Mouse (Mus musculus): ENCODE data around the gene Anks1b. TPM values are rescaled to one million over a fixed set of nuclear protein-coding genes. Genes with fewer than 3 reads are reported as not detected.

Gene Anks1b
- 0.01 TPM for polyA plus RNA-seq (2021)

DNA sequence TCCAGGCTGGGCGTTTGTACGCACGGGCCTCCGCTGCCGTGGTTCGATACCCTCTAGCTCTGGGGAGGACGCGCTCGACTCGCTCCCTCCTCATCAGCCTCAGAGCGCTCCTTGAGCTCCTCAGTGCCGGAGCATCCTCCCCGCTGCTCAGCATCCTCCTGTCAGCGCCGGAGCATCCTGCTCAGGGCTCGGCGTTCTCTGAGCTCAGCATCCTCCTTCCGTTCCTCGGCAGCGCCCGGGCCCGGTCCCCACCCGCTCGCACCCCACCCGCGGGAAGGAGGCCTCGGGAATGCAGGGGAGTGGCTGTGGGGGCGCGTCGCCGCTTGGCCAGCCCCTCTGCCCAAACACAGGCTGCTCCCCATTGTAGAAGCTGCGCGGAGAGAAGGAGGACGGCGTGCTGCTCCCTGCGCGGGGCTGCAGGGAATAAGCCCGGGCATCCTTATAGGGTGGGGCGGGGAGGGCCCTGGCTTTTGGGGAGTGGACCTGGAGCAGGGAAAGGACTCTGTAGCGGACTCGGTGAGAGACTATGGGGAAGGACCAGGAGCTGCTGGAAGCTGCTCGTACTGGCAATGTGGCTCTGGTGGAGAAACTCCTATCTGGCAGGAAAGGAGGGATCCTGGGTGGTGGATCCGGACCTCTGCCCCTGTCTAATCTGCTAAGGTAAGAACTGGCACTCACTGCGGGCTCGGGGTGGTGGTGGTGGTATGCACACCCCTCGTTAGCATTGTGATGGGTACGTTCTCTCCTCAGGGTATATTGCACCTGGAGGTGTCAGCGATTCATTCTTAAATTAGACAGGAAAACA lies at the start of gene Anks1b:
Anks1b (plus strand) TSS at position 364 of the 805 bp plus-strand sequence.
- ATAC-seq (peak; percentile 73), DNase-seq (ENCODE audit: low read depth, low spot score) (no peak)
- TF ChIP-seq CTCF (IDR thresholded peaks at IDR 0.05), result no peak
- CTCF ChIA-PET, result interaction anchor here (0.9 kb wide), 1 partner anchor 9 kb away, joined by 3 read pairs; no protein-coding TSS in a partner anchor
- POLR2A ChIA-PET, result no interaction called here
- H3K27me3 ChIP-seq, result peaks cover 44% of the 10 kb centered on the region
- in situ Hi-C loops (cut with MboI; ENCODE audit: low pct_unique_long_range_greater_than_20kb), result no loop called here

DNA sequence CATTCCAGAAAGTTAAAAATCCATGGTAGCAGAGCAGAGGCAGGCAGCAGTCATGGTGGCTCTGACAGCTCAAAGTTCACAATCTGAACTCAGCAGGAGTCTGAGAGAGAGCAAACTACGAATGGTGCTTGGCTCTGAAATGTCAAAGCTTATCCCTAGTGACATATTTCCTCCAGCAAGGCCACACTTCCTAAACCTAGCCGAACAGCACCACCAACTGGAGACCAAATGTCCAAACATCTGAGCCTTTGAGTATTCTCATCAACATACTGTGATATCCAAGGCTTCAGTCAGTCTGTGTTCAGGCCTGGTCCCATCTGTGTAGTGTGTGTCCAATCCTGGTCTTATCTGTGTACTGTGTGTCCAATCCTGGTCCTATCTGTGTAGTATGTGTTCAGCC lies 49.4 kb upstream of the Anks1b start:
- DNase-seq (ENCODE audit: low read depth, low spot score) (no peak), ATAC-seq (no peak)
- TF ChIP-seq CTCF (IDR thresholded peaks at IDR 0.05), result peak; percentile 40
- ChIA-PET CTCF (no interaction called here), POLR2A (no interaction called here)
- no peaks in the 10 kb centered on the region for H3K27me3 ChIP-seq
- in situ Hi-C loops (cut with MboI; ENCODE audit: low pct_unique_long_range_greater_than_20kb), result no loop called here

DNA sequence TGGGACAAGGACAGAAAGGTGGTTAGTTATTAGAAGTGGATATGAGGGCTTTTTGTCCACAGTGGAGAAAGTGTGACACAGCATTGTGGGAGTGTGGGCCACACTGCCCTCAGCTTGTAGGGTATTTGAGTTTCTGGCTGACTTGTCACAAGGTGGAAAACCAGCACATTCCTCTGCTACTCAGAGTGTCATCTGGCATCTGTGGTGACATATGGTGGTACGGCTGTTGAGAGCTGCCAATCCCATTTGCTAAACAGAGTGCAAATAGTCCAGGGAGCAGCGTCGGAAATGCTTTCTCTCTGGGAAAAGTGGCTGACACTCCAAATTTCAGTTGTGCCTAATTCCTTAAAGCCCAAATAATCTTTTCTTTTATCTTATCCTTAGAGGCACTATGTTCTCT lies 46.4 kb upstream of the Anks1b start:
- in situ Hi-C loops (cut with MboI; ENCODE audit: low pct_unique_long_range_greater_than_20kb), result no loop called here
- POLR2A ChIA-PET, result no interaction called here
- H3K27me3 ChIP-seq, result no peaks in the 10 kb centered on the region
- CTCF ChIA-PET, result no interaction called here
- no peak for ATAC-seq
- TF ChIP-seq CTCF (IDR thresholded peaks at IDR 0.05), result no peak
- no peak for DNase-seq (ENCODE audit: low read depth, low spot score)

DNA sequence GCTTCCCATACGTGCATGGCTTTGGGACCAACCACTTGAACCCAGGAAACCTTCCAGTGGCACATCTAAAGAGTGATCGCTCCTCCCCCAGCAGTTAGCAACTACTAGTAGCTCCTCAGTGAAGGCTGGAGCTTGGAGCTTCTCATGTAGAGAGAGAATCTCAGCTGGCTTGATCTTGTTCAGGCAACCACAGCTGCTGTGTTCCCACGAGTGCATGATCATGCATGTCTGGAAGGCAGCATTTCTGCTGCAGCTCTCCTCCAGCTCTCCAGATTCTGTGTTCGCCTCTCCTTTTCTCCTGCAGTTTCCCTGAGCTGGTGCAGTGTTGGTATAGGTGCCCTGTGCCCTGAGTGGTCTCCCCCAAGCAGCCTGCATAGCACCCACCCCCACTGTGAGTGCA lies 41.0 kb upstream of the Anks1b start:
- no peaks in the 10 kb centered on the region for H3K27me3 ChIP-seq
- in situ Hi-C loops (cut with MboI; ENCODE audit: low pct_unique_long_range_greater_than_20kb), result no loop called here
- ChIA-PET CTCF (no interaction called here), POLR2A (no interaction called here)
- no peak for TF ChIP-seq CTCF (IDR thresholded peaks at IDR 0.05)
- DNase-seq (ENCODE audit: low read depth, low spot score) (no peak), ATAC-seq (no peak)

DNA sequence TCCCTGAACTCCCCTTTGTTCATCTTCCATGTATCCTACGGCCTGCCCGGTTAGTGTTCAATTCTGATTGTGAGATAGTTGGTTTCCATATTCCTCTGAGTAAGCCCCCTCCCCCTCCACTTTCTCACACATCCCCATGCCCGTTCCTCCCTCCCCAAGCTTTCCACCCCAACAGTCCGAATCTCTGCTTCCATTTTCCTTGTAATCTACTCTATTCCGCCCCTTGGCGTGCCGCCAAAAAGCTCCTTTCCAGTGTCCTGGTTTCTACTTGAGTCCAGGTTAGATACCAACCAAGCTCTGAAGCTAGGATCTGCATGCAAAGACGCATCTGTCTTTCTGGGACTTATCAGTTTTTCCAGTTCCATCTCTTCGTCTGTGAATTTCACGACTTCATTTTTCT lies 40.1 kb upstream of the Anks1b start:
- ChIA-PET POLR2A (no interaction called here), CTCF (no interaction called here)
- ATAC-seq (no peak), DNase-seq (ENCODE audit: low read depth, low spot score) (no peak)
- H3K27me3 ChIP-seq, result no peaks in the 10 kb centered on the region
- in situ Hi-C loops (cut with MboI; ENCODE audit: low pct_unique_long_range_greater_than_20kb), result no loop called here
- no peak for TF ChIP-seq CTCF (IDR thresholded peaks at IDR 0.05)

DNA sequence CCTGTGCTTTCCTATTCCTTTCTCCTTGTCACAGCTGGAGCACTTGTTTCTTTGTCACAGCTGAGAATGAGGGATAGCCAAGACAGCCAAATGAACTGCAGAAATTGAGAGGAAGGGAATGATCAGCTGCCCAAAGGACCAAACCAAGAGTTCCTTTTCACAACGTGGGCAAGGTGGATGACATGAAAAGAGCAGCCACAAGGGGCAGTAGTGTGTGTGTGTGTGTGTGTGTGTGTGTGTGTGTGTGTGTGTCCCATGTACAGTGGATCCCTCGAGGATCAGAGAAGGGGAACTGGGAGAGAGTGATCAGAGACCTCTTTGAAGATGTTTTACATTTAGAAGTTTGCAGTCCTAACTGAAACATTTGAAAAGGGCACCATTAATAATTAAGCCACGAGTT lies 35.8 kb upstream of the Anks1b start:
- TF ChIP-seq CTCF (IDR thresholded peaks at IDR 0.05), result peak; percentile 43
- peaks cover 4% of the 10 kb centered on the region for H3K27me3 ChIP-seq
- in situ Hi-C loops (cut with MboI; ENCODE audit: low pct_unique_long_range_greater_than_20kb), result no loop called here
- DNase-seq (ENCODE audit: low read depth, low spot score) (no peak), ATAC-seq (no peak)
- CTCF ChIA-PET, result interaction anchor here (0.8 to 1.3 kb wide), 2 partner anchors 10 to 47 kb away, joined by 3 to 4 read pairs; no protein-coding TSS in a partner anchor
- POLR2A ChIA-PET, result no interaction called here

DNA sequence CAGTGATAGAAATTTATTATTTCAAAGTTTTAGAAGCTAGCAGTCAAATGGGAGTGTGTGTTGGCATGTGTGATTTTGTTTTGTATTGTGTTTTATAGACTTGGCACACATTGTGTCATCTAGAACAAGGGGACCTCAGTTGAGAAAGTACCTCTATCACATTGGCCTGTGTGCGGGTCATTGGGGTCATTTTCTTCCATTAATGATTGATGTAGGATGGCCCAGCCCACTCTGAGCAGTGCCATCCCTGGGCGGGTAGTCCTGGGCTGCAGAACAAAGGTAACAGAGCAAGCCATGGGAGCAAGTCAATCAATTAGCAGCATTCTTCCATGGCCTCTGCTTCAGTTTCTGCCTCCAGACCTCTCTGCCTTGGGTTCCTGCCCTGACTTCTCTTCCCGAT lies 34.5 kb upstream of the Anks1b start:
- in situ Hi-C loops (cut with MboI; ENCODE audit: low pct_unique_long_range_greater_than_20kb), result no loop called here
- CTCF ChIA-PET, result no interaction called here
- ATAC-seq (no peak), DNase-seq (ENCODE audit: low read depth, low spot score) (no peak)
- TF ChIP-seq CTCF (IDR thresholded peaks at IDR 0.05), result no peak
- POLR2A ChIA-PET, result no interaction called here
- peaks cover 4% of the 10 kb centered on the region for H3K27me3 ChIP-seq

DNA sequence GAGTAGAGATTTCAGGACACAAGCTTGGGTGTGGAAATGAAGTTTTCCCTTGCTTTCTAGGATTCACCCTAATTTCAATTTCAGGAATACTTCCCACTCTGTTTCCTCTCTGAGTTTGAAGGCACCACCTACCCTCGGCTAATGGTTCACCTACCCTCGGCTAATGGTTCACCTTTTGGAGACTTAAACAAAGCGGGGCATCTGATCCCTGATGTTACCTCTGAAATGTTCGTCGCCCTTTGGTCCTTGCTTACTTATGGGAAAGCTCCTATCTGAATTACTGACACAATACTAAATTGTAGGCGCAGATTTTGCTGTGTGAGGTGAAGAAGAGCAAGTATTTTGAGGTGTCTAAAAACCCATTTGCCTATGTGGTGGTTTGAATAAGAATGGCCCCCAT lies 22.4 kb upstream of the Anks1b start:
- H3K27me3 ChIP-seq, result peaks cover 3% of the 10 kb centered on the region
- POLR2A ChIA-PET, result no interaction called here
- CTCF ChIA-PET, result interaction anchor here (1.4 kb wide), 1 partner anchor 14 kb away, joined by 3 read pairs; no protein-coding TSS in a partner anchor
- DNase-seq (ENCODE audit: low read depth, low spot score) (no peak), ATAC-seq (no peak)
- in situ Hi-C loops (cut with MboI; ENCODE audit: low pct_unique_long_range_greater_than_20kb), result no loop called here
- no peak for TF ChIP-seq CTCF (IDR thresholded peaks at IDR 0.05)

DNA sequence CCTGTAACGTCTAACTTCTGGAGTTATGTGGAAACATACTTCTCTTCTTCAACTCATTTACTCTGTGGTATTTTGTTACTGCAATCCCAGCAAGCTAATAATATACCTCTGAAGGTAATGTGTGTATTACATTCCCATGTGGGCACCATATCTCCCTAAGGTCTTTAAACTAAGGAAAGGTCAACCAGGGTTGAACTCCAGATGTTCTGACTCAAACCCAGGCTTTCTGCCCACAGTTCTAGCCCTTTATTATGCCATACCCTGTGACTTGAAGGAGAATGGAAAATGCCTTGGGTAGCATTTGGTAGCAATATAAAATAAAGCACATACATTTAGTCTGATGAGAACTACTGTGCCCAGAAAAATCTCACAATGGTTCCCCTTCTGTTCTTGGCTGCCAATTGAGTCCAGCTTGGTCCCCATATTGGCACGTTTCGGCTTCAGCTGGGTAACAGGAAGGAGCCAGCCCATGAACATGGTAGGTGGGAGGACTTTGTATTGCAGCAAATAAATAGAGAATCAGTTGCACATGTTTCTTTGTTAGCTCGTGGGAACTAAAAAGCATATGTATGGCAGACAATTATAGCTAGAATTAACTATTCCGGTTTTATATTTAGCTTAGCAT lies 17.9 kb upstream of the Anks1b start:
- DNase-seq (ENCODE audit: low read depth, low spot score) (no peak), ATAC-seq (no peak)
- in situ Hi-C loops (cut with MboI; ENCODE audit: low pct_unique_long_range_greater_than_20kb), result no loop called here
- POLR2A ChIA-PET, result no interaction called here
- H3K27me3 ChIP-seq, result peaks cover 3% of the 10 kb centered on the region
- CTCF ChIA-PET, result no interaction called here
- no peak for TF ChIP-seq CTCF (IDR thresholded peaks at IDR 0.05)

DNA sequence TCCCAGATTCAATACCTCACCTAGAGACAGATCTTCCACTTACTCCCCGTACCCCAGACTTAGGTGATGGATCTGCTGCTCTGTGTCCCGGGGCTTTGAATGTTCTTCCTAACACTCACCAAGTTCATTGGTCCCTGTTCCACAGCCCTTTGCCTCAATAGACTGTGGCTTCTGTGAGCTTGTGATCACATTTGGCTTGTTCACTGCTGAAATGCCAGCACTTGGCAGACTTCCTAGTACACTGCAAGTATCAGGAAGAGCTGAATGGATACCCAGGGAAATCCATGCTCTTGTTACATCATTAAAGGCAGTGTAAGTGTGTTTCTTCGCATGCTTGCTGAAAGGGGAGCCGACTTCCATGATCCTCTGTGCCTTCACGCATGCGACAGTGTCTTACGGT lies 17.0 kb upstream of the Anks1b start:
- no peak for DNase-seq (ENCODE audit: low read depth, low spot score)
- peaks cover 4% of the 10 kb centered on the region for H3K27me3 ChIP-seq
- POLR2A ChIA-PET, result no interaction called here
- CTCF ChIA-PET, result no interaction called here
- ATAC-seq, result no peak
- no peak for TF ChIP-seq CTCF (IDR thresholded peaks at IDR 0.05)
- in situ Hi-C loops (cut with MboI; ENCODE audit: low pct_unique_long_range_greater_than_20kb), result no loop called here

DNA sequence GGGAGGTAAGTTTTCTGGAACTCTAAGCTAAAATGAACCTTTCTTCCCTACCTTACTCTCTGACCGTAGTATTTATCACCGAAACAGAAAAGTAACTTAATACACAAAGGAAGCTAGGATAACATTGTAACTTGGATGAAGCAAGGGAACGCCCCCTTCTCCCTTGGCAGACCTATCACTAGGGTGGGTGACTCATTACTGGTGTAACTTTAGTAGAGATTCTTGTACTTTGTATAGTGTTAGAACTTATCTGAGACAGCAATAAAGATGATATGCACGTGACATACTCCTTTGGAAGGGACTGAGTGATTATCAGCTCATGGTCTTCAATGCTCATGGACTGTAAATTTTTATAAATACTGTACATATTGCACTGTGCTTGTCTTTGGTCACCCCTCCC lies 5.1 kb upstream of the Anks1b start:
- H3K27me3 ChIP-seq, result peaks cover 24% of the 10 kb centered on the region
- DNase-seq (ENCODE audit: low read depth, low spot score) (no peak), ATAC-seq (no peak)
- no peak for TF ChIP-seq CTCF (IDR thresholded peaks at IDR 0.05)
- ChIA-PET CTCF (interaction anchor here (1.3 kb wide), 1 partner anchor 12 kb away, joined by 3 read pairs; no protein-coding TSS in a partner anchor), POLR2A (no interaction called here)
- in situ Hi-C loops (cut with MboI; ENCODE audit: low pct_unique_long_range_greater_than_20kb), result no loop called here
